Mouse (Mus musculus) ES-CJ7 (cell line): ENCODE measurements around the gene Lamp1.
A peak's percentile ranks its signal among the peaks of the same experiment; 100 is the strongest.

ENCODE experiments used
- DNase-seq: peaks from one replicate; pipeline ENCODE4 v3.0.0; 2011; ENCODE audit warnings: low read depth, low spot score

The Lamp1 gene

DNA sequence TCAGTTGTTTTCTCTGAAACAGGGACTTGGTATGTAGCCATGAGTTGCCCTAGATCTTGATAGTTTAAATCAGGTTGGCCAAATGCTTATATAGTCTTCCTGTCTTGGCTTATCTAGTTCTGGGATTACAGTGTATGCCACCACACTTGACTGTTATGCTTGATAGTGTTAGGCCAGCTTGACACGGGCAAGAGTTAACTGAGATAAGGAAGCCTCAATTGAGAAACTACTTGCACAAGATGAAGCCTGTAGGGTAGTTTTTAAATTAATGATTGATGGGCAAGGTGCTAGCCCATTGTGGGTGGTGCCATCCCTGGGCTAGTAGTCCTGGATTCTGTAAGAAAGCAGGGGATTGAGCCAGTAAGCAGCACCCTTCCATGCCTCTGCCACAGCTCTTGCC is 4.6 kb downstream of the Lamp1 start:
- no peak for DNase-seq

DNA sequence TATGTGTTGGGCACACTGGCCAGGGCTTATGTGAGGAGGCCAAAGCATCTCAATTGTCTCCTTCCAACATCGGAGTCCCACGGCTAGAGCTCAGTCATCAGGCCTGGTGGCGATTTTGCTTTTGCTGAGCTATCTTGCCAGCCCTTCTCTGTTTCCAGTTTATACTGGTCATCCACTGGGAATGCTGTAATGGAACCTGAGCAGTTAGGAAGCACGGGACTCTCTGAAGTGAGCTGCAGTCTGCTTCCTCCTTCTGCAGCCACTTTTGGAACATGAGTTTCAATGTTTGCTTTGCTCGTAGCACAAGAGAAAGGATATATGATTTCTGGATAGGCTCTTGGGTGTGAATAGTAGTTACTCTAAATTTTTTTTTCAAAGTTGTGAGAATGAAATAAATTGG is 5.4 kb downstream of the Lamp1 start:
- no peak for DNase-seq

GRCm38 (mm10) chr8:13170510-13170909 is 11.5 kb downstream of the Lamp1 start:
- DNase-seq = no peak

GRCm38 (mm10) chr8:13174305-13174704 is 15.3 kb downstream of the Lamp1 start:
- no peak for DNase-seq

DNA sequence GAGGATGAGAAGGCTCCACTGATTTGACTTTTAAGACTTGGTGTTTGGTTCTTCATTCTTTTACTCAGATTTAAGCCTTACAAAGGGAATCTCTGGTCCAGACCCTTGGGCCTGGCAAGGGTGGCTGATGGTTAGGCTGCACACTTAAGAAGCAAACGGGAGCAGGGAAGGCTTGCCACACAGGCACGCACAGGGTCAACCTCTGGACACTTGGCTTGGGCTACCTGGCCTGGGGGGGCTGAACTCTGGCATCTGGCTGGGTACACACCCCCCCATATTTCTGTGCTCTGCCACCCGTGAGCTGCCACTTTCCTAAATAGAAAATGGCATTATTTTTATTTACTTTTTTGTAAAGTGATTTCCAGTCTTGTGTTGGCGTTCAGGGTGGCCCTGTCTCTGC is 15.8 kb downstream of the Lamp1 start:
- no peak for DNase-seq

GRCm38 (mm10) chr8:13175650-13176049 is 16.7 kb downstream of the Lamp1 start:
- DNase-seq = no peak

DNA sequence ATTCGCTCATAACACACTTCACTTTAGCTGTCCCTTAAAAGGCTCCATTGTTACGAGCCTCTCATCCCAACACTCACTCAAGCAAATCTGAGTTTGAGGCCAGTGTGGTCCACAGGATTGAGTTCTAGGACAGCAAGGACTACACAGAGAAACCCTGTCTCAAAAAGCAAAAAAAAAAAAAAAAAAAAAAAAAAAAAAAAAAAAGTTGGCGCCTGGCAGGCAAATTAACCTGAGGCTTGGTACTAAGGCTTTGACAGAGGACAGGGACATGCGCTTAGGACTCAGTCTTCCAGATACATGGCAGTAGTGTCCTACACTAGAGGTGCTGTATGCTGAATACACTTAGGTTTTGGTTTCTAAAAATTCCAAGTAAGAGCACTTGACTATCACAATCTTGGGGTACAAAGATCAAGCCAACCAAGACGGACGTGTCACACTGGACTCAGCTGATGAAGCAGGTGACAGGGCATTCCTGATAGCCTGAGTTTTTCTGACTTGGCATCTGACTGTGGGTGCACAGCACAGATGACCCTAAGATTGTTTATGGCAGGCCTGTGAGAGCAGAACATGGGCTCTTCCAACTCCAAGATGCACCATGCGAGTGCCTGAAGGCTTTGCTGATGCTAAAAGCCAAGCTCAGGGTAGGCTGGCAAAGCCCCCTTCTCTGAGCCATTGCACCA is 18.4 kb downstream of the Lamp1 start:
- DNase-seq = no peak

DNA sequence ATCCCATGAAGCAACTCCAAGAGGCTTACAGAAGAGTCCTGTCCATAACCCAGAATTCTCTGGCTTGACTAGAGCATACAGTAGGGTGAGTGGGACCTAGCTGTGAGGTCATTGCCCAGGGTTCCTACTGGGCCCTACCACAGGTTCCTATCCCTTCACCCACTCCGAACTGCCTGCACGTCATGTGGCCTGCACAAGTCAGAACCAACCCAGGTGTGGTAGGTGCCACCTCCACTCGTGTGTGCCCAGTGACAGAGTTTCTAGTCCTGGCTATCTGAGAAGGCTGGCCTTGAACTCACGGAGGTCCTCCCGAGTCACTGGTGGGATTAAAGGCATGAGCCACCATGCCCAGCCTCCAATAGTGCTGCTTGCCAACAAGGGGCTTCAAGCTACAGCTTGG is 19.2 kb downstream of the Lamp1 start:
- no peak for DNase-seq

GRCm38 (mm10) chr8:13179482-13179881 is 20.5 kb downstream of the Lamp1 start:
- no peak for DNase-seq

DNA sequence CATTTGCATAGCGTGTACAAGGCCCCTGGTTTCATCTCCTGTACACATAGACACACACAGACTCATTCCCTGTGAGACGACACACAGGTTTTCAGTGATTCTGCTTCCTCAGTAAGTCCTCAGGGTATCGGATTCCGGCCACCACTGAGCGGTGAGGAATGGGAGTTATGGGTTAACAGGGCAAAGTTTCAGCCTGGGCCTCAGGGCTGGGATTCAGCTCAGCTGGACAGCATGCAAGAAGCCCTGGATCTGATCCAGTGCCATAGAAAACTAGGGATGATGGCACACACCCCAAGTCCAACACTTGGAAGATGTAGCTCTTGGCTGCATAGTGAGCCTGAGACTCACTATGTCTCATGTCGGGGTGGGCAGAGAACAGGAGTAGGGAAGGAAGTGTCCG is 21.0 kb downstream of the Lamp1 start:
- DNase-seq = no peak

DNA sequence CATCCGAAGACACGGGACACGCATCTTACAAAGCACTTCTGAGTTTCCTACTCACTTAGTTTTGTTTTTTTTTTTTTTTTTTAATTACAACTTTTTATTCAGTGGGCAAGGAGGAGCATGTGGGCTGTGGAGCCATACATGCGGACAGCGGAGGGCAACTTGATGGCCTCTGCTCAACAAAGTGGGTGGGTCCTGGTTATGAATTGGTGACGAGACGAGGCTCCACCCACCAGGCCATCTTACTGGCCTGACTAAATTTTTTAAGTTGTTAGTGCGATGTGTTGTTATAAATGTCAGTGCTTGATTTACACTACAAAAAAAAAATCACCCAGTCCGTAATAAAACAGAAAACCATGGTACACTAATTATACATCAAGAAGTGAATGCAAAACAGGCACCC is 21.4 kb downstream of the Lamp1 start:
- no peak for DNase-seq

- no peak for DNase-seq
Measured at GRCm38 (mm10) chr8:13180911-13181690, 22.1 kb downstream of the Lamp1 start.

- DNase-seq = no peak
Measured at GRCm38 (mm10) chr8:13181691-13181976, 22.7 kb downstream of the Lamp1 start.

DNA sequence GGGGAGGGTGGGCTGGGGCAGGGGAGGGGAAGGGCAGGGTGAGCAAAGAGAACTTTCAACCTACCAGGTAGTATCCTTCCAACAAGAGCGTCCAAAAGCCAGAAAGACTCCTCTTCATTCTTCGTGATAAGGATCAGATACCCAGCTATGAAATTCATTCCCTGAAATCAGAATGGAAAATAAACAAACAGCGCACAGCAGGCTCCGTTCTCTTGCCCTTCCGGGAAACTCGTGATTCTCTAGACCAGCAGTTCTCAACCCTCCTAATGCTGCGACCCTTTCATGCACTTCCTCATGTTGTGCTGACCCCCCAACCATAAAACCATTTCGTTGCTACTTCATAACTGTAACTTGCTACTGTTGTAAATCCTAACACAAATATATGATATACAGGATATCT is 27.9 kb downstream of the Lamp1 start:
- no peak for DNase-seq

GRCm38 (mm10) chr8:13187229-13187628 is 28.3 kb downstream of the Lamp1 start:
- no peak for DNase-seq

GRCm38 (mm10) chr8:13187638-13188037 is 28.7 kb downstream of the Lamp1 start:
- no peak for DNase-seq

DNA sequence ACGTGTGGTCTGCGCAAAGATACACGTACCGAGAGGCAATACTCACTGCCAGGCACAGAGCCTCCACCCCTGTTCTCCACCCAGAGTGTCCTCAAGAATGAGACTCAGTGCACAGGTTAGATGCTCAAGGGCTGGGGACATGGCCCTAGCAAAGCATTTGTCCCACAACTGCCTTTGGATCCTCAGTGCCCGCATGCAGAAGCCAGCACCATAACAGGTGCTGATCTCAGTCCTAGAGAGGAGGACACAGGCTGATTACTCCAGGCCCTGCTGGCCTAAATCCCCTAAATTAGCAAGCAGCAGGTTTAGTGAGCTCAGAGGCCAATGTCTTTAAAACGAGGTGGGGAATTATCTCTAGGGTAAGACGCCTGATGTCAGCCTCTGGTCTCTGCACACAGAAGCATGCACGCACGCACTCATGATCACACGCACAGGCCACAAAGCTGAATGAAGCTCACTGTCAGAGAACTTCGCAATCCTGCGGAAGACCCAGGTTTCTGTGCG is 29.1 kb downstream of the Lamp1 start:
- no peak for DNase-seq

- no peak for DNase-seq
Measured at GRCm38 (mm10) chr8:13188857-13189256, 29.9 kb downstream of the Lamp1 start.

- no peak for DNase-seq
Measured at GRCm38 (mm10) chr8:13190235-13190634, 31.3 kb downstream of the Lamp1 start.

- peak; percentile 70 for DNase-seq
Measured at GRCm38 (mm10) chr8:13194818-13195217, 35.9 kb downstream of the Lamp1 start.

DNA sequence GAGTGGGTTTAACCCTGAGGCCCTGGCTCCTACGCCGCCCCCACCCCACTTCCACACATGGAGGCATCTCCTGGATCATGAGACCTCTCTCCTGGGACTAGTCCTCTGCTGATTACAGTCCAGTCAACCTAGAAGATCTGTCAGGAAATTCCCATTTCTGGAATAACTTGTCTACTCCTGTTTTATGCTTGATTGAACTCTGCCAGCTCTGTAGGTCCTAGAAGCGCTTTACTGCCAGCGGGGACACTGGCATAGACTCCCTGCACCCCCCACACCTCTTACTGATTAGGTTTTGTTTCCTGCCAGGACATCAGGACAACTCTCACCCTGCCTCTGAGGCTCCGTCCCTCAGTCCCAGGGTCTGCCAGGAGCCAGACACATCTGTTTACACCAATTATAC is 38.5 kb downstream of the Lamp1 start:
- DNase-seq = no peak

- DNase-seq = no peak
Measured at GRCm38 (mm10) chr8:13199385-13200061, 40.6 kb downstream of the Lamp1 start.
